Mouse (Mus musculus): Measurements from ENCODE around the gene Bach2.

Bach2 gene

GRCm38 (mm10) chr4:32355935-32356617, 117.5 kb downstream of the Bach2 start:
- DNase-seq (ENCODE audit: low read depth, low spot score), result peak; percentile 13

DNA sequence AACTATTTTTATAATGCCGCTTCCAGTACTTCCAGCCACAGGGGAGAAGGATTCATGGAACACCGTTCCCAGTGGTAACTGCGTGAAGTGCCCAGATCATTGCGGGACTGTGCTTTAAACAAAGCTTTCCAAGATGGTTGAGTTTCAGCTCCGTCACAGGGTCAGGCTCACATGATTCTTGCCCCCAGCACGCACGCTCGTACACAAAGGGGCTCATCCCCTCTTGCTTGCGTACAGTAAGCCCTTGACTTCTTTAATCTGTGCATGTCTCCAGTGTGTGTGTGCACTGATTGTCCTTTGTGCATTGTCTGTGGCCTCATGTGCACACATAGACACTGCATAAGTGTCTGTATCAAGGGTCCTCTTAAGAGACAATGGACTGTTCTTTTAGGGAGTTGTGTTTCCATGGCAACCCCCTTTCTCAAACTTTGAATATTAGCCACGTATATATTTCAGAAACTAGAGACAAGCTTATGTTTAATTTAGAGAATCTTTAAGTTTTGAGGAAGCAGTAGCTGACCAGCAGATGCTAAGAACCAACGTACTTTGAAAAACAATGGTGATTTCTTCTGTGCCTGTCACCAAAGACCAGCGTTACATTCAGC, 119.5 kb downstream of the Bach2 start:
- DNase-seq (ENCODE audit: low read depth, low spot score), result no peak

DNA sequence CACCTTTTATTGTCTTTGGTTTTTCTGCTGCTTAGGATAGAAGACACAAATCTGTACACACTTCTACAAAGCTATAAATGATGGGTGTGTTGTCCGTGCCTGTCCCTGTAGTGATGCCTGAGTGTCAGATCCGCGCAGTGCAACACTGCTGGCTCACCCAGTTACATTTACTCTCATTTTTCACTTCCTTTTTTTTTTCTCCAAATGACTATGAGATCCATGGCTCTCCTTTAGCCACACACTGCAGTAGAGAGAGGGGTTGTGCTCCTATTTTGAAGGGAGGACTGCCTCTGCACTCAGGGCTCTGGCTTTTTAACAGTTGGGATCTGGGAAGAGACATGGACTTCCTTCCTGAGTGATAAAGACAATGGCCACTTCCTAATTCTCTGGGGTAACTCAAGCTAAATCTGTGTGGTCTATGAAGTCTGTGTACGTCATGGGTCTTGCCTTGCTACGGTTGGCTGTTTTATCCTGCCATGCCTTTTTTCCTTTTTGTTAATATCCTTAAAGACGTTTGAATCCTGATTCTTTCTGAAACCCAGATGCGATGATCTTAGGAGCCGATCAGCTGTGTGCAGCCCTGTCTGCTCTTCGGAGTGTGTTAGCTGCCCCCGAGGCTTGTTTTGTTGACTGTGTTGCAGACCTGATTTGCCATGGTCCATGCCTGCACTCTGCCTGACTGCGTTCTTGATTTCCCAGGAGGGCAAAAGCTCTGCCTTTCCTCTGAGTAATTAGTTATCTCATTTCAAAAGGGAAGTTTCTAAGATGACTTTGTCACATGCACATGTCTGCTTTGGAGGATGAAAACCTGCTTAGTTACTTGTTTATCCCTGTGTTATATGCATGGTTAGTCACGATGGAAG, 120.2 kb downstream of the Bach2 start:
- no peak for DNase-seq (ENCODE audit: low read depth, low spot score)

DNA sequence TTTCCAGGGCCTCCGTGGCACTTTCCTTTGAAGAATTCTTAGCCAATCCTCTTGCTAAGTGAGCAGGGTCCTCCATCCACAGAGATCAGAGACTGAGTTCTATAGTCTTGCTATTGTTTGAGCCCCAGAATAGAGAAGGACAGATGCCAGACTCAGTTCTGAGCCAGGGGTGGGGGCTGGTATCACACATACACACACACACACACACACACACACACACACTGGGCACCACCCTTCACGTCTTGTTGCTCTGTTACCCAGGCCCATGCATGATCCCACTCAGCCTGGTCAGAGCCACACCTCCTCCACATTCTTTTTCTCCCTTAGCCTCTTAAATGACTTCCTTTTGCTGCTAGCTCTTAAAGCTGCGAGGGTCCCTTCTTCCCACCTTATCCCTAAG, 121.0 kb downstream of the Bach2 start:
- no peak for DNase-seq (ENCODE audit: low read depth, low spot score)

- DNase-seq (ENCODE audit: low read depth, low spot score), result no peak
Observed at GRCm38 (mm10) chr4:32360496-32360895, 121.9 kb downstream of the Bach2 start.

DNA sequence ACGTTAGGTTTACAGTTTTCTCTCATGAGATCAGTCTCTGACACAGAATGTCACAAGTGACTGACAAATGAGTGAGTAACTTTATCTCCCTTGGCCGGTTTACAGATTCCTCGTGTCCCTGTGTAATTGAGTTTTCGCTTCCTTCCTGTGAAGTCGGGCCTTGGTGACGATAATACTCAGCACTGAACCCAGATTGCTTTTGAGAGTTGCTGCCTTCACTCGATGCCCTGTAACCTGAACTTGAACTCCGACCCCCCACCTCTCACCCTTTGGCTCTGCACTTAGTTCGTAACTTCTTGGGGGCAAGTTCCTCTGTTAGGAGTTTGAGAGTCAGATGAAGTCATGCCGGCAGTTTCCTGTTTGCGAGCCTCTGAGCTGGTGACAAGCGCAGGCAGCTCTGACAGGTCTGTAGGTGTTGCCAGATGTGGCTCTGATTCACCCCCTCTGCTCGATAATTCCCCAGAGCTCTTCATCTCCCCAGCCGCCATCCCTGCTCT, 124.9 kb downstream of the Bach2 start:
- peak; percentile 12 for DNase-seq (ENCODE audit: low read depth, low spot score)

- no peak for DNase-seq (ENCODE audit: low read depth, low spot score)
Observed at GRCm38 (mm10) chr4:32365144-32365907, 126.7 kb downstream of the Bach2 start.

- peak; percentile 73 for DNase-seq (ENCODE audit: low read depth, low spot score)
Observed at GRCm38 (mm10) chr4:32366176-32366575, 127.6 kb downstream of the Bach2 start.

- DNase-seq (ENCODE audit: low read depth, low spot score), result no peak
Observed at GRCm38 (mm10) chr4:32368345-32368744, 129.7 kb downstream of the Bach2 start.

DNA sequence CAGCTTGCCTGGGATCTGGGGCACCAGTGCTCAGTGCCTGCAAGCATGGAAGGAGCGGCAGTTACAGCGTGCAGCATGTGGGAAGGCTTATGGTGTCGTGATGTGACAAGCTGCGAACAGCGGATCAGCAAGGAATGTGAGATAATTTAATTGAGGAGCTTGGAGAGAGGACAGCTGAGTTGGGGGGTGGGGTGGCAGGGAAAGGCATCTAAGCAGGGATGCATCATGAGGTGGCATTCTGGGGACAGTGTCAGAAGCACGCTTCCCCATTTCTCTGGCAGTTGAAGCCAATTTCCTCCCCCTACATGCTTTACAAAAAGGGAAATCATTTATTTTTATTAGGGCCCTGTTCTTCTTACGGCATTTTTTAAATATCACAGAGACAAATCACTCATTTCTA, 134.5 kb downstream of the Bach2 start:
- DNase-seq (ENCODE audit: low read depth, low spot score), result no peak

GRCm38 (mm10) chr4:32373527-32373926, 134.9 kb downstream of the Bach2 start:
- DNase-seq (ENCODE audit: low read depth, low spot score), result no peak

DNA sequence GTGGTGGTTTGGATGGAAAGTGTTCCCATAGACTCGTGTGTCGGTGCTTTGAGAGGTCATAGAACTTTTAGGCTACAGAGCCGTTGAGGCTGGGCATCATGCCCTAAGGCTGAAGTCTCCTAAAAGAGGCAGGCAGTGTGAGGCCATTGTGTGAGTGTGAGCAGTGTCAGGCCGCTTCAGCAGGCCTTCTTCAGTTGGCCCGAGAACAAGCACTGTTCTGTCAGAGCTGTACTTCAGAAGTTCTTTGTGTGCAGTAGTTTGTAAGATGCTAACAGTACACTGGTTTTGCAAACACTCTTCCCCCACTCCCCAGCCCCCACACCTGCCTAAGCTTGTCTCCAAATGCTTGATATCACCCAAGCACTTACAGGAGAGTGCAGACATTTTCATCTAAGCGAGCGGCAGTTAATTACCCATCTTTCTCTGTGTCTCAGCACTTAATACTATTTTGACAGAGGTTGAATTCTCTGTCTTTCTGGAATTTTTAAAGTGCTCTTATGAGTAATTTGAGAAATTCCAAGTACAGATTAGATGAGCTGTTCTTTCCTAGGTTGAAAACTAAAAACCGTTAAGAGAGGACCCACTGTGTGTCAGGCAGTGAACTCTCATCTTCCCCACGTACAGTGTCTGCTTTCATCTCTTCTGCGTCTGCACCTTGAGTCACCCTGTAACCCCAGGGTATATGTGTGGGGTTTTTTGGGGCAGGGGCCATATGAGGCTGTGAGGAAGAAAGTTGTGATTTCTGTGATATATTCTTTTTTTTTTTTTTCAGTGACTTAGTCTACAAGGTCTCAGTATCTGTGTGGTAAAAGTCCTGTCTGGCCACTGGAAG, 136.4 kb downstream of the Bach2 start:
- DNase-seq (ENCODE audit: low read depth, low spot score), result no peak

DNA sequence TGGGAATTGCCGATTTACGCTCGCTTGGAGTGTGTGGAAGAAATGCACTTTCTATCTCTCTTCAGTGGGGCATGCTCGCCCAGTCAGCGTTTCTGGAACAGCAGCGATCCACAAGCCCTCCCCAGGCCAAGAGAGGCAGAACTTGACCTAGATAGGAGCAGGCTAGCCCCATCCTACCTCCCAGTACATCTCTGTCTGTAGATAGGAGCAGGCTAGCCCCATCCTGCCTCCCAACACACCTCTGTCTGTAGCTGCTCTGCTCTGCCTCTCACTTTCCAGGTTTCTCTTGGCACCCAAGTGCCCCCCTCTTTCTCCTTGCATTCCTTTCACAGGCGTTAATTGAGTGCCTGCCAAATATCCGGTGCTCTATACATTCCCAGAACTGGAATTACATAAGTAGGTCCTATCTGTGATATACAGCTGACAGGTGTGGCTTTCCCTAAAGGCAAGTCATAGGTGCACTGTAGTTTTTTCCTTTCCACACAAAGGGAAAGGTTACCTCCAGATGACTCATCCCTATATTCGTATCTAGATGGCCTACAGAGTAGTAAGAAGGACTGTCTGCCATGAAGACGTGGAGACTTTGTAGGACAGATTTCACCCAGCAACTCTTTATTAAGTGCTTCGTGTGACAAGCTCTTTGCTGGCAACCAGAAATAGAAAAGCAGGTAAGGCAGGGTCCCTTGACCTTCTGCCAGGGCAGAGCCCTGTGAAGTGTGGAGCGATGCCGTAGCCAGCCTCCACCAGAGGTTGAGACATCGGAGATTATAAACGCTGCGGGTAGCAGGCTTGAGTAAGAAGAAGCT, 137.3 kb downstream of the Bach2 start:
- DNase-seq (ENCODE audit: low read depth, low spot score), result no peak

DNA sequence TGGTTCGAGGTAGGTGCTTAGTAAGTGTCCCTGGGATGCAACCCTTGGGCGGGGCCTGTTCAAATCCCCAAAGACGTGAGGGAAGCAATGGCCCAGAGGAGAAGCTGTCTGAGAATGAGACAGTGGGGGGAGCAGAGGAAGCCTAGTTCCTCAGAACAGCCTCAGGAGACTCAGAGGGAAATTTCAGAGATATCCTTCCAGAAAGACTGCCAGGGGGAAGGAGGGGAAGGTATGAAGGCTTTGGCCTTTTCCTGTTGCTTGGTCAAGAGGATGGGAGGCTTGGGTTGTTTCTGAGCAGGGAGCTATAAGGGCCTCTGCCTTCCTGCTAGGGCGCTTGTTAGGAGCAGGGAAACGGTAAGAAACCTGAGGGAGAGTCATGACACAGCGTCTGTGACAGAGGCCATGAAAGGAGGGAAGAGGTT, 137.9 kb downstream of the Bach2 start:
- no peak for DNase-seq (ENCODE audit: low read depth, low spot score)

GRCm38 (mm10) chr4:32379140-32379539, 140.5 kb downstream of the Bach2 start:
- DNase-seq (ENCODE audit: low read depth, low spot score), result no peak

DNA sequence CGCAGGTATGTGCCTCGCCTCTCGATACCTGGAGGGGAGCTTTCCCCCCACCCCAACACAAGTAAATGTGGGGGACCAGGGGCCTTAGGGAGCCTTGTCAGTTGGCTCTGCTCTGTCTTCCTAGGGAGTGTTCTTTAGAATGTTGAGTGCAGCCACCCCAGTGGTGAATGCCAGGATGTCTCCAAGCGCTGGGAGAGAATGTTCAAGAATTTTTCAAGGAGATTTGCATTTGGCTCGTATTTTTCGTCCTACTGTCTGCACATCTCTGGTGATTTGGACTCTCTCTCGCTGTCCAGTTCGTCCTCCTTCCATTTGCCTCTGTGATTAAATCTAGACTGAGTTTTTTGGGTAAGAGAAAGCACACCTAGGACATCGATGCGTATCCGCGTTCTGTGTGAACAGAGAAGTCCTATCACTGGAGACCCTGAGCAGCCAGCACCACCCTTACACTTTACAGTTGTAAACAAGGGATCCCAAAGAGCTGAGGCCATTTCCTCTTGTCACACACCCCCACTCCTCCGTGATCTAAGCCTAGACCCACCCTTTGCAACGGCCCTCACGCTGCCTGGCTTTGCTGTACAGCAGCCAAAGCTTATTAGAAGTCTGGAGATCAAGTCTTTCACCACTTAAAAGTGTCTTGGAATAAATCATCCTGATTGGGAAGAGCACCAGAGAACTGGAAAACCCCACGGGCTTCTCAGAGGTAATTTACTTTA, 143.2 kb downstream of the Bach2 start:
- DNase-seq (ENCODE audit: low read depth, low spot score), result no peak

DNA sequence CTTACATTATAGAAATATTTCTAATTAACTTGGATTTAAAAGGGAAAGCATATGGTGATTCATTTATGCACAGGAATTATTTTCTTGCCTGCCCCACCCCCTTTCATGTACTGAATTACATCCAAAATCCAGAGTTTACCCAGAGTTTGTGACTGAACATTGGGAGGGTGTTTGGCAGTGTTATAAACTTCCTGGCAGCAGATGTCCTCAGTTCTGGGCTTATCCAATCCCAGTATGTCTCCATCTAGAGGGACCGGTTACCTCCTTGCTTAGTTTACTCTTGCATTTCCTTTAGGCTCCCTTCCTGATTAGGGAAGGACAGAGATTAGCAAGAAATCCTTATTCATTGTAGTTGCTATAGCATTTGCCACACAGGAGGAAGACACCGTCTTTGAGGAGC, 146.5 kb downstream of the Bach2 start:
- DNase-seq (ENCODE audit: low read depth, low spot score), result no peak

GRCm38 (mm10) chr4:32385623-32386022, 147.0 kb downstream of the Bach2 start:
- no peak for DNase-seq (ENCODE audit: low read depth, low spot score)

- DNase-seq (ENCODE audit: low read depth, low spot score), result no peak
Observed at GRCm38 (mm10) chr4:32386346-32386745, 147.7 kb downstream of the Bach2 start.

Measured in 3T3-L1 (cell line).